Mouse (Mus musculus) naive thymus-derived CD4-positive, alpha-beta T cell, adult 5 months (primary cell): ENCODE data around the gene Cbx7. TPM values are rescaled to one million over a fixed set of nuclear protein-coding genes. Genes with fewer than 3 reads are reported as not detected.

Experiments
- polyA plus RNA-seq: library from polyadenylated mRNA; unstranded; fragments of 100-300 nt; shearing (Covaris generic); gene quantifications from one replicate; pipeline ENCODE4 v1.2.1, GENCODE M21; 2017

Gene Cbx7
- polyA plus RNA-seq = 129 TPM

GRCm38 (mm10) chr15:79970940-79971339 lies at the start of gene Cbx7:
Cbx7 (minus strand) TSS chr15:79971119.

GRCm38 (mm10) chr15:80014321-80015210 lies 43.6 kb upstream of the Cbx7 start, which contains the start of gene Pdgfb:
Pdgfb (minus strand) TSS chr15:80014977.

GRCm38 (mm10) chr15:79891436-79892212 lies 79.3 kb downstream of the Cbx7 start, which contains the start of gene Apobec3:
Apobec3 (plus strand) TSS chr15:79891659.

Other genes starting within 250 kb of the Cbx7 start
- 76.2 TPM for gene Sun2, start 228.6 kb downstream of the Cbx7 start, polyA plus RNA-seq
- gene Dnal4, start 193.3 kb downstream of the Cbx7 start, polyA plus RNA-seq = 5.6 TPM
- 0.22 TPM for gene Nptxr, start 166.4 kb downstream of the Cbx7 start, polyA plus RNA-seq
- not detected for gene Npcd, start 136.9 kb downstream of the Cbx7 start, polyA plus RNA-seq
- 10.0 TPM for gene Cbx6, start 136.4 kb downstream of the Cbx7 start, polyA plus RNA-seq
- gene Apobec3, start 79.5 kb downstream of the Cbx7 start, polyA plus RNA-seq = 105 TPM
- gene Pdgfb, start 43.9 kb upstream of the Cbx7 start, polyA plus RNA-seq = not detected
- gene Syngr1, start 120.2 kb upstream of the Cbx7 start, polyA plus RNA-seq = 2.0 TPM
- 2,310 TPM for gene Rpl3, start 120.7 kb upstream of the Cbx7 start, polyA plus RNA-seq
- 18.9 TPM for gene Tab1, start 162.0 kb upstream of the Cbx7 start, polyA plus RNA-seq
- gene Mgat3, start 202.6 kb upstream of the Cbx7 start, polyA plus RNA-seq = not detected